Mouse (Mus musculus) ZHBTc4 (cell line): ENCODE results near the gene Fyb2.

Experiments
- DNase-seq: peaks from one replicate; pipeline ENCODE4 v3.0.0-alpha.2; 2011; ENCODE audit warnings: low read depth, low spot score

The Fyb2 gene

GRCm38 (mm10) chr4:104939535-104939934 lies 26.3 kb downstream of the Fyb2 start:
- DNase-seq = no peak

DNA sequence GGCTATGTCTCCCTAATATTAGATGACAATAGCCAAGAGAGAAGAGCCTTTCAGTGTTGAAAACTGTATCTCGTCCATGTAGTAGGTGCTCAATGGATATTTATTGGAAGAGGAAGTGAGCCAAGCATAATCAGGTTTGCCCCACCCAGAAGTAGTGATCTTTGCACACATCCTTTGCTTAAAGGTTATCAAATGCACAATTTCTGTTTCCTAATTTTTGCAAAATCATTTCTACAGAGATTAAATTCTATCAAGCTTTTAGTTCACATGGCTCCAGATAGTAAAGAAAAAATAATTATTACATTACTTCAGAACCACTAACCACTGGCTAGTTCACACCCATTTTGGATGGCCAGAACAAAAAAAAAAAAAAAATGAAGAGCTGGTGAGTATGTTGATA lies 28.6 kb downstream of the Fyb2 start:
- no peak for DNase-seq

DNA sequence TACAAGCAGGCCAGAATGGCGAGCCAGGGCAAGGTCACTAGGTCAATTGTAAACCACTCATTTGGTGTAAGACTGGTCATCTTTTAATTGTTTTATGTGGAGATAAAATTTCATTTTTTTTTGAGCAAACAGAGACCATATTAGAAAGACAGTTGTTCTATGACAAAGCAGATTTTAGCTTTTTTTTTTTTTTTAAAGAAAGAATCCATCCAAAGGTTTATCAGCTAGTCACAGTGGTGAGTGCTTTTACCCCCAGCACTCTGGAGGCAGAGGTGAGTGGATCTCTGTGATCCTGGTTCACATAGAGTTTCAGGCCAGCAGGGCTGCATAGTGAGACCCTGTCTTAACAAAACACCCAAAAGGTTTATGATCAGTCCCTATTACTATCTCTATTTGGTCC lies 31.2 kb downstream of the Fyb2 start:
- DNase-seq = no peak

GRCm38 (mm10) chr4:104948886-104949285 lies 35.6 kb downstream of the Fyb2 start:
- DNase-seq = no peak

GRCm38 (mm10) chr4:104949304-104949703 lies 36.0 kb downstream of the Fyb2 start:
- DNase-seq = no peak

- no peak for DNase-seq
Observed at GRCm38 (mm10) chr4:104951280-104951878, 38.1 kb downstream of the Fyb2 start.

DNA sequence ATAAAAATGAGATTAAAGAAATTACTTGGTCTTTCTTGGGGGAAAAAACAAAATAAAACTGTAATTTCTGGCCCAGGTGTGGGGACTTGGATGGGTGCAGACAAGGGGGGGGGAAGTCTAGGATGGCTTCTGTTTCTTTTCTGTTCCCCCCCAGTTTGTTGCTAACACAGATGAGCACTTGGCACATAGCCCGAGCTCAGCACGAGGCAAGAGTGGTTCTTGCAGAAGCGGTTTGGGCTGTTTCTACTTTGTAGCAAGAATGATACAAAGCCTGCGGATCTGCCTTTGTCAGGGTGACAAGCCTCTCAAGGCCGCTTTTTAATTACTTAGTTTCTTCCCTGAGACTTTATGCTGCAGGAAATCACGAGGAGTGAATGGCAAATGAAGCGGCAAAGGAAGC lies 43.4 kb downstream of the Fyb2 start:
- DNase-seq = no peak

DNA sequence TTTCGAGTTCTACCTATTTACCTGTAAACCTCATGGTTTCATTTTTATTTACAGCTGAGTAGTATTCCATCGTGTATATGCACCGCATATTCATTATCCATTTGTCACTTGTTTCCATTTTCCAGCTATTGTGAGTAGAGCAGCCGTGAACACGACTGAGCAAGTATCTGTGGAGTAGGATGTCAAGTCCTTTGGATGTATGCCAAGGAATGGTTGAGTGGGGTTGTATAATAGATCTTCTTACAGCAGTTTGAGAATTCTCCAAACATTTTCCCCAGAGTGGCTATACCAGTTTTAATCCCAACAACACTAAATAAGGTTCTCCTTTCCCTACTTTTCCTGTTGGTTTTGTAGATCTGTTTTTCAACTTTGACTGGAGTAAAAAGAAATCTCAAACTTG lies 48.2 kb downstream of the Fyb2 start:
- no peak for DNase-seq

DNA sequence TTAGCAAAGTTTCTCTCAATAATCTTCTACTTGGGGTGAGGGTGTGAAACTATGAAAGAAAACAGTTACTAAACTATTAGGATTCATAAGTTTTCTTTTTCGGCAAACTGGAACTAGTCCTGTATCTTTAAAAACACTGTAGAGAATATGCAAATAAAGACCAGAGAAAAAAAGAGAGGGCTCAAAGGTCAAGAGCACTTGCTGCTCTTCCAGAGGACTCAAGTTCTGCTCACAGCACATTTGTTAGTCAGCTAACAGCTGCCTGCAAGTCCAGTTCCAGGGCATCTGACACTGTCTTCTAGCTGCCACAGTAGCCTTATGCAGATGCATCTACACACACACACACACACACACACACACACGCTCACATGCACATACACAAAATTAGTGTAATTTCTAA lies 59.4 kb downstream of the Fyb2 start:
- DNase-seq = no peak

- no peak for DNase-seq
Observed at GRCm38 (mm10) chr4:104975162-104975830, 62.0 kb downstream of the Fyb2 start.

DNA sequence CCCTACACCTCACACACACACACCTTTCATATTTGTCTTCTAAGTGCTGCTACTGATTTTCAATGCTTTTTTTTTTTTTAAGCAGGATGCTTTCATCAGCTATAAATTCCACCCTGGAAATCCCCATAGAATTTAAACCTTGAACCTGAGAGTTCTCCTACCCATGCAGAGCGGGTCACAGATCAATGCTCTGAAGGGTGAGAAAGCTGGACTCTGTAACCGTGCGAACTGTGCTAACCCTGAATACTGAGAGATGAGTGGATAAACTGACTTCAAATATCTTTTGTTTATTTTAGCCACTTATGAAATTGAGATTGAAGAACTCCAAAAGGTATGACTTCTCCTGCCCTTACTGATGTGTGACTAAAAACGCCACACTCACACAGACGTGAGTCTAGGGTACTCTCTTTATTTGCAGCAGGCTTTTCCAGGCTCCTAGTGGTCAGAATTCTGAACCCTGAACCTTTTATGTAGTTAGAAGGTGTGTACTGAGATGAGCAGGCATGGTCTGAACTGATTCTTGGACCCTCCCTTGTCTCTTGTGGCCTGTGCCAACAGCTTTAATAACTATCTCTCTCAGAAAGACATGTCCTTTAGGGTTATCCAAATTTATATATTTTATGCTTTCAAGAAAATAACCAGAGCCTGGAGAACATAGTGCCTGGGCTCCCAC lies 72.8 kb downstream of the Fyb2 start:
- no peak for DNase-seq

DNA sequence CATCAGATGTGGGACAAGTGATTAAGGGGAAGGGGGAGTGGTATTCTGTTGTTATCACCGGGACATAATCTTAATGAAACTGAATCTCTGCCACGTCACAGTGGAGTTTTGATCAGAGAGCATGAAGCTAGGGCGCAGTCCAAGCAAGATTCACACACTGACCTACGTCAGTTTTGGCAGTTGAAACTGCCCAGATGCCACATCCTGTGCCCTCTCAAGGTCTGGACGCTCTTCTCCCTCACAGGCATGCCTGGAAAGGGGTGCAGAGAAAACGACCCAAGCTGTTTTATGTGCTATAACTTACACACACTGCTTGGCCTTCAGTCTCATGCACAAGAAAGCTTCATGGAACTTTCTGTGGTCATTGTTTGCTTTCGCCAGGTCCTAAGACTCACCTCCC lies 74.4 kb downstream of the Fyb2 start:
- DNase-seq = no peak

GRCm38 (mm10) chr4:104988102-104988501 lies 74.8 kb downstream of the Fyb2 start:
- DNase-seq = no peak

GRCm38 (mm10) chr4:104988709-104989108 lies 75.5 kb downstream of the Fyb2 start:
- no peak for DNase-seq

GRCm38 (mm10) chr4:104990016-104990415 lies 76.8 kb downstream of the Fyb2 start:
- DNase-seq = no peak

GRCm38 (mm10) chr4:104990686-104991085 lies 77.4 kb downstream of the Fyb2 start:
- no peak for DNase-seq

DNA sequence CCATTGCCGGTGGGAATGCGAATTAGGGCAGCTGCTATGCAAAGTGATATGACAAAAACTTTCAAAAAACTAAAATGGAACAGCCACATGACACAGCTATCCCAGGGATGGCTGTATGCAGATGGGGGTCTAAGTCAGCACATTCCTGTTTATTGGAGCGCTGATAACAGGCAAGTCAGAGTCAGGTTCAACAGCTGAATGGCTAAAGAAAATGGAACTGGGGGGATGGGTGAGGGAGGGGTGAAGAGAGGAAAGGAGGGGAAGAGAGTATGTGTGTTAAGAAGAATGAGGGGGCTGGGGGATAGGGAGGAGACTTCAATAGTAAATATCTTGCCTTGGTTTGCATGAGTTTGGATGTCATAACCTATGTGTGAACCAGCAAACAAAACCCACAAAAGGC lies 79.0 kb downstream of the Fyb2 start:
- no peak for DNase-seq

DNA sequence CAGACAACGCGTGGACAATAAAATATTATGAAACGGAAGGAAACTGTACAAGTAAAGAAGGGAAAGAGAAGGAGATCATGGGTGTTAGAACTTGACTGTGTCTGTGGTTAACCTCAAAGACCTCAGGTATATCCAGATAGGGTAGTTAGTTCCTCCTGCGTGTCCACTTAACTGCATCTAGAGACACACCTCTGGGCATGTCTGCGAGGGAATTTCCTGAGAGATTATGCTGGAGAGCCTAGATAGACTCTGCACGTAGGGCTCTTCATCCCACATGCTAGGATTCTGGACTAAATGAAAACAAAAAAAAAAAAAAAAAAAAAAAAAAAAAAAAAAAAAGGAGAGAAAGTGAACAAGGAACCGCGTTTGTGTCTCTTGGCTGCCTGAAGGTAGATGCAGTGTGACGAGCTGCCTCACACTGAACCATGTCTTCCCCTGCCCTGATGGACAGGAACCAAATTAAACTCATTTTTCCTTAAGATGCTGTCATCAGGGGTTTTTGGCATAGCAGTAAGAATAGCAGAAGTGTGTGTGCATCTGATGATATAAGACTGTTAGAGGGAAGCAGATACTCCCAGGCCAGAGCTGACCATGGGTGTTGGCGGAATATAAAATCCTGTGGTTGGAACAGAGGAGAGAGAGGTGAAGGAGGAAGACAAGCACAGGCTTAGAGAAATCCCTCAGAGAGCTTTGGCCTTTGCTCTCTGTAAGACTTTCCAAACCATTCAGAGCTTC lies 80.1 kb downstream of the Fyb2 start:
- no peak for DNase-seq

DNA sequence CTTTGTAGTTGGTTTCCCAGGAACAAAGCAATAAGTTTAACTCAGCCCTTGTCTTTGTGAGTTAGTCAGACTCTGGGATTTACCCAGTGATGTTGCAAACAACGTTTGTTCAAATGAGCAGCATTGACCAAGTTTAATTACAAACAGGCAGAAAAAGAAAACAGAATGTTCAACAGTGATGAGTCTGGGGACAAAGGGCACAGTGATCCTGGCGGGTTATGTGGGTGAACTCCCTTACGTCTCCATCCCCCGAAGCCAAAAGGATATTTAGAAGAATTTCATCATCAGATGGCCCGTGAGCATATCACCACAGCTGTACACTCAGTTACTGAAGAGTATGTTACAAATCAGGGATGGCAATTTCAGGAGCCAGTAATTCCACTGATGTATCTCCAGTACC lies 86.4 kb downstream of the Fyb2 start:
- DNase-seq = no peak

- no peak for DNase-seq
Observed at GRCm38 (mm10) chr4:105001736-105002135, 88.5 kb downstream of the Fyb2 start.

DNA sequence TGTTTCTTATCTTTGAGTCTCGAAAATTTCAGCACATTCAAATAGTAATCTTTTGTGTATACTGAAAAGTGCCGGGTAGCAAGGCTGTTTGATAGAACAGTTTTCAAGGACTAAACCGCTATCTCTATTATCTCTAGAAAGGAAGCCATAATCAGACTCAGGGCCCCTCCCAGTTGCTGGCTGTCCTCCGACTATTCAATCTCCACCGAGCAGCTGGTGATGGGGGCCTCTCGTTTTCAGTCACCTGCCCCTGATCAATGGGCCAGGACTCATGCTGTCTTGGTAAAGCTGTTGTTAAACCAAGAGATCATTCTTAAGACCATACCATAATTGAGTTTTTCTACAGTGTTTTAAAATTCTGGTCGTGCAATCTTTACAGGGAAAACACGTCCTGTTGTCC lies 90.9 kb downstream of the Fyb2 start:
- DNase-seq = peak; percentile 6

- DNase-seq = peak; percentile 62
Observed at GRCm38 (mm10) chr4:105004649-105005048, 91.4 kb downstream of the Fyb2 start.
